Mouse (Mus musculus) olfactory bulb, adult 2 months (tissue): ENCODE data around the gene Hoxc10.

Experiments used
- CTCF ChIP-seq: fragments of 200-500 bp; IDR thresholded peaks from 2 replicates; pipeline ENCODE4 v1.5.1; 2012; ENCODE audit warnings: low read depth, mild to moderate bottlenecking, low read length, moderate library complexity; ENCODE audit not compliant: insufficient read depth
- POLR2A ChIP-seq: fragments of 200-500 bp; IDR thresholded peaks from 2 replicates; pipeline ENCODE4 v1.6.1; 2012; ENCODE audit warnings: mild to moderate bottlenecking, low read depth, low read length, moderate library complexity; ENCODE audit not compliant: insufficient read depth

- TF ChIP-seq CTCF: no peak
- TF ChIP-seq POLR2A: no peak
Observed at GRCm38 (mm10) chr15:102997939-102998355, 31.4 kb downstream of the Hoxc10 start, which contains the start of gene Hoxc6.
